Mouse (Mus musculus): Measurements from ENCODE around the gene Nlrc3. TPM values are rescaled to one million over a fixed set of nuclear protein-coding genes. Genes with fewer than 3 reads are reported as not detected.
"Not testable (repeated sequence)": the region's sequence is repeated elsewhere in the genome, so short reads cannot be mapped to it uniquely, and the experiment has no call there.

The Nlrc3 gene
- total RNA-seq (2021) = 1 to 10 TPM; 4.3 to 4.7 TPM
- long read RNA-seq, experiment 1, partial matches to known transcripts = 1 of 2 reads
- long read RNA-seq, experiment 1, other reads (novel, unspliced or antisense) = 0 of 2 reads
- long read RNA-seq, experiment 2, partial matches to known transcripts = 0 of 2 reads
- long read RNA-seq, experiment 2, other reads (novel, unspliced or antisense) = 2 of 2 reads

- no peak for DNase-seq (ENCODE audit: low spot score in 2 of 2)
Measured at GRCm38 (mm10) chr16:3976251-3976671, at the start of gene Nlrc3. Nlrc3 (minus strand) TSS chr16:3976632.

GRCm38 (mm10) chr16:4022719-4023118 lies 46.3 kb upstream of the Nlrc3 start:
- DNase-seq (ENCODE audit: low spot score in 2 of 2) = no peak

- DNase-seq (ENCODE audit: low spot score in 2 of 2) = no peak
Measured at GRCm38 (mm10) chr16:4021241-4021640, 44.8 kb upstream of the Nlrc3 start.

- not testable (repeated sequence) for DNase-seq (ENCODE audit: low spot score in 2 of 2)
Measured at GRCm38 (mm10) chr16:4017466-4017865, 41.0 kb upstream of the Nlrc3 start.

- not testable (repeated sequence) for DNase-seq (ENCODE audit: low spot score in 2 of 2)
Measured at GRCm38 (mm10) chr16:4016786-4017185, 40.4 kb upstream of the Nlrc3 start.

- DNase-seq (ENCODE audit: low spot score in 2 of 2) = no peak
Measured at GRCm38 (mm10) chr16:4014040-4014668, 37.7 kb upstream of the Nlrc3 start.

GRCm38 (mm10) chr16:4012882-4013570 lies 36.6 kb upstream of the Nlrc3 start:
- DNase-seq (ENCODE audit: low spot score in 2 of 2) = no peak

GRCm38 (mm10) chr16:4003489-4004398 lies 27.3 kb upstream of the Nlrc3 start, which contains the start of gene Slx4:
Slx4 (minus strand) TSS chr16:4003770.
- peak; percentile 83 to 91 for DNase-seq (ENCODE audit: low spot score in 2 of 2)

- DNase-seq (ENCODE audit: low spot score in 2 of 2) = no peak
Measured at GRCm38 (mm10) chr16:3988410-3988809, 12.0 kb upstream of the Nlrc3 start.

GRCm38 (mm10) chr16:3983146-3983700 lies 6.8 kb upstream of the Nlrc3 start:
- no peak for DNase-seq (ENCODE audit: low spot score in 2 of 2)

GRCm38 (mm10) chr16:3982173-3982572 lies 5.7 kb upstream of the Nlrc3 start:
- no peak for DNase-seq (ENCODE audit: low spot score in 2 of 2)

GRCm38 (mm10) chr16:3976712-3977111 lies 280 bp upstream of the Nlrc3 start:
- DNase-seq (ENCODE audit: low spot score in 2 of 2) = no peak

GRCm38 (mm10) chr16:3975658-3976057 lies 774 bp downstream of the Nlrc3 start:
- DNase-seq (ENCODE audit: low spot score in 2 of 2) = no peak

GRCm38 (mm10) chr16:3974456-3974855 lies 2.0 kb downstream of the Nlrc3 start:
- not testable (repeated sequence) for DNase-seq (ENCODE audit: low spot score in 2 of 2)

GRCm38 (mm10) chr16:3965534-3965933 lies 10.9 kb downstream of the Nlrc3 start:
- no peak for DNase-seq (ENCODE audit: low spot score in 2 of 2)

- no peak for DNase-seq (ENCODE audit: low spot score in 2 of 2)
Measured at GRCm38 (mm10) chr16:3964990-3965389, 11.4 kb downstream of the Nlrc3 start.

- DNase-seq (ENCODE audit: low spot score in 2 of 2) = no peak
Measured at GRCm38 (mm10) chr16:3959261-3959660, 17.2 kb downstream of the Nlrc3 start.

GRCm38 (mm10) chr16:3956369-3956768 lies 20.1 kb downstream of the Nlrc3 start:
- DNase-seq (ENCODE audit: low spot score in 2 of 2) = no peak

- no peak for DNase-seq (ENCODE audit: low spot score in 2 of 2)
Measured at GRCm38 (mm10) chr16:3951141-3951540, 25.3 kb downstream of the Nlrc3 start.

- no peak for DNase-seq (ENCODE audit: low spot score in 2 of 2)
Measured at GRCm38 (mm10) chr16:3934701-3935100, 41.7 kb downstream of the Nlrc3 start.

- DNase-seq (ENCODE audit: low spot score in 2 of 2) = no peak
Measured at GRCm38 (mm10) chr16:3934091-3934490, 42.3 kb downstream of the Nlrc3 start.

All from adrenal gland, postnatal 4 days (tissue).